ENCODE assay signal across 8 mouse cellular contexts in the genomic region with DNA sequence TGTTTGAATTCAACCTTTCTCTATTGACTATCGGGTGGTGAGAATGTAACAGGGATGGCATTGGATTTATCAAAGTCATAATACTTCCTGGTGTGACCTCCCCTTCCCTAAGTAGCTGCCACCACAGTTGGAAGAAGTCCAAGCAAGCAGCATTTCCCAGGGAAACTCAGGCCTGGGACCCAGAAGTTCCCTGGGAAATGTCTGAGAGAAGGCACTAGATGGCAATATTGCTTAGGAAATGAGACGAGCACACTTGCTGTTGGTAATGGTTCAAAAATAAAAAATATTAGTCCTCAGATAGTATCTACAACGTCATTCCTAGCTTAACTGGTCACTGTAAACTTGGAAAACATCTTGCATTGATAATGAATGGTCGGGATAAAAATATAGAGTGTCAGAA. TPM values are rescaled to one million over a fixed set of nuclear protein-coding genes. Genes with fewer than 3 reads are reported as not detected.
A peak's percentile ranks its signal among the peaks of the same experiment; 100 is the strongest.
DNase-seq lines count a peak whose midpoint lies in the region; ATAC-seq and TF ChIP-seq lines count a peak whose summit lies in the region.
"Had no signal": no experiment of that assay in that cellular context is flagged by ENCODE, and none has a peak within 500 bp of the region (broad histone marks: within the 10 kb centered on the region; RNA-seq: fewer than 3 reads in every experiment).

No protein-coding gene starts in this region.

- H3K9me3 ChIP-seq in hindbrain, embryonic 11.5 days (ENCODE audit: control insufficient read depth, low read length) = no peaks in the 10 kb centered on the region
- H3K9me3 ChIP-seq in hindbrain, embryonic 13.5 days = no peaks in the 10 kb centered on the region

- H3K9ac ChIP-seq in hindbrain, embryonic 11.5 days (ENCODE audit: low read depth, low read length) = no peak overlapping the region
- no peak overlapping the region for H3K9ac ChIP-seq in hindbrain, embryonic 13.5 days

- DNase-seq in hindbrain, embryonic 11.5 days (ENCODE audit: low spot score) = peak; percentile 42
- no peak for DNase-seq in Patski (ENCODE audit: low read depth, low spot score)
- DNase-seq in kidney, postnatal 36 days = peak; percentile 24 to 45
- no peak for DNase-seq in thymus, postnatal 10 days (ENCODE audit: low spot score in 2 of 2)
- no peak for DNase-seq in urinary bladder, postnatal 36 days (ENCODE audit: low spot score in 2 of 2)

- H3K36me3 ChIP-seq in hindbrain, embryonic 11.5 days (ENCODE audit: control insufficient read depth, insufficient read depth, low read length) = no peaks in the 10 kb centered on the region
- no peaks in the 10 kb centered on the region for H3K36me3 ChIP-seq in hindbrain, embryonic 13.5 days
- no peaks in the 10 kb centered on the region for H3K36me3 ChIP-seq in C2C12 (ENCODE audit: control insufficient read depth, insufficient read depth)

- H3K4me3 ChIP-seq in hindbrain, embryonic 11.5 days (ENCODE audit: low read depth, low read length) = no peak overlapping the region
- H3K4me3 ChIP-seq in hindbrain, embryonic 13.5 days = no peak overlapping the region
- no peak overlapping the region for H3K4me3 ChIP-seq in C2C12 (ENCODE audit: insufficient read depth, poor library complexity, severe bottlenecking)

- peak; percentile 5 for TF ChIP-seq CTCF in C2C12 (IDR thresholded peaks at IDR 0.05; ENCODE audit: control insufficient read depth, insufficient read depth, insufficient read length)
- peak; percentile 75 for TF ChIP-seq CTCF in Patski (IDR thresholded peaks at IDR 0.05)

- H3K4me1 ChIP-seq in hindbrain, embryonic 11.5 days (replicated peaks; ENCODE audit: control insufficient read depth, insufficient read depth, low read length) = no peaks in the 10 kb centered on the region
- no peaks in the 10 kb centered on the region for H3K4me1 ChIP-seq in hindbrain, embryonic 13.5 days (replicated peaks)

- no peaks in the 10 kb centered on the region for H3K79me3 ChIP-seq in C2C12 (ENCODE audit: low read depth)

- H3ac ChIP-seq in C2C12 (ENCODE audit: control insufficient read depth, insufficient read length, low read depth) = no peak overlapping the region

- H3K27ac ChIP-seq in hindbrain, embryonic 11.5 days (ENCODE audit: low read depth, low read length) = no peak overlapping the region
- H3K27ac ChIP-seq in hindbrain, embryonic 13.5 days = no peak overlapping the region

- no peak overlapping the region for H3K4me2 ChIP-seq in hindbrain, embryonic 11.5 days (replicated peaks; ENCODE audit: low read depth, low read length)
- H3K4me2 ChIP-seq in hindbrain, embryonic 13.5 days = no peak overlapping the region

- in situ Hi-C loops in Patski (cut with MboI; ENCODE audit: low pct_unique_long_range_greater_than_20kb) = loop anchor here (5.0 to 25.0 kb wide), 8 partner anchors 51 to 1479 kb away; no protein-coding TSS in a partner anchor

- WGBS in hindbrain, embryonic 11.5 days = 35% methylated on average over 4 of the region's 4 CpGs
- 27% methylated on average over 4 of the region's 4 CpGs for WGBS in hindbrain, embryonic 13.5 days

- no peaks in the 10 kb centered on the region for H3K79me2 ChIP-seq in C2C12 (ENCODE audit: control insufficient read depth, insufficient read depth)

- H3K27me3 ChIP-seq in hindbrain, embryonic 11.5 days (ENCODE audit: control insufficient read depth, insufficient read depth, low read length) = no peaks in the 10 kb centered on the region
- no peaks in the 10 kb centered on the region for H3K27me3 ChIP-seq in hindbrain, embryonic 13.5 days
- H3K27me3 ChIP-seq in C2C12 (ENCODE audit: control insufficient read depth, insufficient read depth, insufficient read length) (peaks cover 5% of the 10 kb centered on the region), Patski (peaks cover 10% of the 10 kb centered on the region)

- POLR2A ChIA-PET in Patski (lab: Charles Lee) = no interaction called here

- CTCF ChIA-PET in Patski (lab: Charles Lee) = interaction anchor here (0.7 to 1.2 kb wide), 2 partner anchors 28 to 253 kb away, joined by 3 read pairs; no protein-coding TSS in a partner anchor

- ATAC-seq in hindbrain, embryonic 11.5 days (ENCODE audit: low FRiP score) = no peak
- no peak for ATAC-seq in hindbrain, embryonic 13.5 days (ENCODE audit: low FRiP score)
- no peak for ATAC-seq in Patski

TF ChIP-seq in C2C12, 6 proteins besides CTCF, POLR2A, EP300 and RAD21:
- TF ChIP-seq MAX (IDR thresholded peaks at IDR 0.05) = no peak
- no peak for TF ChIP-seq MYOD1 (IDR thresholded peaks at IDR 0.05; ENCODE audit: control insufficient read depth, insufficient read length, low read depth)
- no peak for TF ChIP-seq CEBPB (IDR thresholded peaks at IDR 0.05; ENCODE audit: low read depth)
- TF ChIP-seq USF1 (IDR thresholded peaks at IDR 0.05; ENCODE audit: low read depth) = no peak
- TF ChIP-seq MYOG (IDR thresholded peaks at IDR 0.05; ENCODE audit: control insufficient read depth, extremely low read depth, insufficient read length) = no peak
- no peak for TF ChIP-seq FOSL1 (IDR thresholded peaks at IDR 0.05; ENCODE audit: insufficient read depth, low read length, poor library complexity, severe bottlenecking)
TF ChIP-seq in C2C12: peak in this region for 0.

RNA-seq across cellular contexts. Expression of a gene that starts 35.0 kb away (rescaled TPM):
- polyA plus RNA-seq in hindbrain, embryonic 11.5 days (2014; fragmentation: Nextera tagmentation; extraction: Ambion mirVana) = 1.0 and 1.9 TPM in 2 replicates
- 0.45 and 1.4 TPM in 2 replicates for polyA plus RNA-seq in hindbrain, embryonic 13.5 days (2015; fragmentation: Nextera tagmentation; extraction: Ambion mirVana)
- polyA plus RNA-seq in C2C12 (2012; fragmentation: generic; extraction: Trizol) (not detected), Patski (2021) (not detected)

RNA-seq across cellular contexts. Expression of a gene that starts 38.6 kb away (rescaled TPM):
- 24.6 and 26.3 TPM in 2 replicates for polyA plus RNA-seq in hindbrain, embryonic 11.5 days (2014; fragmentation: Nextera tagmentation; extraction: Ambion mirVana)
- 29.5 and 32.3 TPM in 2 replicates for polyA plus RNA-seq in hindbrain, embryonic 13.5 days (2015; fragmentation: Nextera tagmentation; extraction: Ambion mirVana)
- polyA plus RNA-seq in C2C12 (2012; fragmentation: generic; extraction: Trizol) (9.3 TPM), Patski (2021) (24.1 TPM)

RNA-seq across cellular contexts. Expression of a gene that starts 53.8 kb away (rescaled TPM):
- polyA plus RNA-seq in hindbrain, embryonic 11.5 days (2014; fragmentation: Nextera tagmentation; extraction: Ambion mirVana) = 0.15 TPM in 1 of 2 replicates, not detected in the other
- not detected in 2 replicates for polyA plus RNA-seq in hindbrain, embryonic 13.5 days (2015; fragmentation: Nextera tagmentation; extraction: Ambion mirVana)
- not detected for polyA plus RNA-seq in C2C12 (2012; fragmentation: generic; extraction: Trizol)
- polyA plus RNA-seq in Patski (2021) = not detected
- polyA plus RNA-seq: neural tube, embryonic 11.5 days had no signal

Comparison
In these comparisons a context has a peak if more than half of its experiments do, and no peak if none do; other contexts are left out.
1. DNase-seq: peak in hindbrain, embryonic 11.5 days (single experiment) and kidney, postnatal 36 days (2 of 2); none in Patski (single experiment), thymus, postnatal 10 days (0 of 2) and urinary bladder, postnatal 36 days (0 of 2).